Mouse (Mus musculus): ENCODE measurements at regions not wholly inside any gene's neighbourhood (a gene's known extent, or its start where the extent isn't known, plus 50 kb on each side); places are given as distances from the start of the nearest gene placed in this dataset.
"Not testable (repeated sequence)": the region's sequence is repeated elsewhere in the genome, so short reads cannot be mapped to it uniquely, and the experiment has no call there.

DNA sequence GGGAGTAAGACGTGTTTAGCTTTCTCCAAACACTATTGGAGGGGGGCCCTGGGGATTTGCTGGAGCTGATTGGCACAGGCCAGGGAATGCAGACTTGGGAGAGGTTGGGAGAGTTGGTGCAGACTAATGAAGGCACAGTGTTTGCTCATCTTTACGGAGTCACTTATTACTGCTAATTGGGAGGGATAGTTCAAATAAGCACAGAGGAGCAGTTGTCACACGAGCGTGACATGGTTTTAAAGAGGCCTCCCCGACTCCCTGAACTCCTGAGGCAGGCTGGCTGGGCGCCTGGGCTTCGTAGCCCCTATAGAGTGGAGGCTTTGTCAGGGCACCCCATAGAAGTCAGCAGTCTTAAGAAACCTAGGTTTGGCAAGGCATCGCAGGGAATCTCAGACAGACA, 145.0 kb upstream of the Kiz start:
- no peak overlapping the region for H3K4me3 ChIP-seq (ENCODE audit: low read length)
- peaks cover 4% of the 10 kb centered on the region; the same call in 1 of the 2 replicates for H3K9me3 ChIP-seq (ENCODE audit: low read length)
- WGBS: 34% methylated on average over 8 of the region's 8 CpGs
- no peak overlapping the region for H3K9ac ChIP-seq (replicated peaks; ENCODE audit: low read length)
- no peaks in the 10 kb centered on the region for H3K36me3 ChIP-seq (ENCODE audit: insufficient read depth, low read length)
- H3K4me2 ChIP-seq (replicated peaks; ENCODE audit: low read depth, low read length): no peak overlapping the region
- no peaks in the 10 kb centered on the region for H3K27me3 ChIP-seq (ENCODE audit: insufficient read depth, low read length)
- ATAC-seq (ENCODE audit: low FRiP score, low TSS enrichment): no peak
- H3K27ac ChIP-seq (ENCODE audit: low read length): no peak overlapping the region
- no peaks in the 10 kb centered on the region for H3K4me1 ChIP-seq (ENCODE audit: insufficient read depth, low read length)

GRCm38 (mm10) chr2:146721184-146721715, 134.4 kb upstream of the Kiz start:
- no peak overlapping the region for H3K4me3 ChIP-seq (ENCODE audit: low read length)
- H3K4me2 ChIP-seq (replicated peaks; ENCODE audit: low read depth, low read length): no peak overlapping the region
- ATAC-seq (ENCODE audit: low FRiP score, low TSS enrichment): no peak
- H3K9me3 ChIP-seq (ENCODE audit: low read length): no peaks in the 10 kb centered on the region
- H3K4me1 ChIP-seq (ENCODE audit: insufficient read depth, low read length): no peaks in the 10 kb centered on the region
- H3K27ac ChIP-seq (ENCODE audit: low read length): no peak overlapping the region
- H3K27me3 ChIP-seq (ENCODE audit: insufficient read depth, low read length): no peaks in the 10 kb centered on the region
- no peak overlapping the region for H3K9ac ChIP-seq (replicated peaks; ENCODE audit: low read length)
- 50% methylated on average over 10 of the region's 10 CpGs for WGBS
- no peaks in the 10 kb centered on the region for H3K36me3 ChIP-seq (ENCODE audit: insufficient read depth, low read length)

DNA sequence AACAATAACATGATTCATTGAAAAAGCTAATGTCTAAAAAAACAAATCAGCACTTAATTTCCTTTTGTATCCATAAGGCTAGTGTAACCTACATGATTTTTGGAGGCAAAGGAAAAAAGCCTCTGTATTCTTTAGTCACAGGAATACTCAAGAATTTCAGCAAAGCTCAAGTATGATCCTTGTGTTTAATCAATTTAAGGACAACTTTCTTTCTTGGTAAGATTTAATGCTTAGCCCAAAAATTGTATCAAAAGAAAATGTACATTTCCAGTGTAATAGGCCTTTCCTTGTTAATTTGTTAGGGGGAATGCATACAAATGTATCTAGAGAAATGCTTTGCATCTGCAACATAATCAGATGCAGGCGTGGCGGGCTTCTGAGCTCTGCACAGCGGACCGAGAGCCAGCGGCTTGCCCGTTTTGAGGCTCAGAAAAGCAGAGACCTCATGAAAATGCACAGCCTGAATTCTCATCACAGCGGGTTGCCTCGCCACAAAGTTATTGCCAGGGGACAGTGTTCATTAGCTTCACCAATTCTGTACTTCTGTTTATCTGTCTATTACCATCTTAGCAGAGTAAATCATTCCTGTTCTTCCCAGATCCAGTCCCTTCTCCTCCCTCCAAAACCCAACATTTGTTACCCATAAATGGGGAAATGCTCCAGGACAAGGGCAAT, 133.2 kb upstream of the Kiz start:
- WGBS: 61% methylated on average over 8 of the region's 8 CpGs
- no peak overlapping the region for H3K27ac ChIP-seq (ENCODE audit: low read length)
- no peak overlapping the region for H3K4me2 ChIP-seq (replicated peaks; ENCODE audit: low read depth, low read length)
- ATAC-seq (ENCODE audit: low FRiP score, low TSS enrichment): no peak
- no peaks in the 10 kb centered on the region for H3K36me3 ChIP-seq (ENCODE audit: insufficient read depth, low read length)
- no peak overlapping the region for H3K4me3 ChIP-seq (ENCODE audit: low read length)
- no peak overlapping the region for H3K9ac ChIP-seq (replicated peaks; ENCODE audit: low read length)
- H3K27me3 ChIP-seq (ENCODE audit: insufficient read depth, low read length): no peaks in the 10 kb centered on the region
- no peaks in the 10 kb centered on the region for H3K4me1 ChIP-seq (ENCODE audit: insufficient read depth, low read length)
- H3K9me3 ChIP-seq (ENCODE audit: low read length): no peaks in the 10 kb centered on the region

- H3K4me3 ChIP-seq (ENCODE audit: low read length): no peak overlapping the region
- no peak overlapping the region for H3K9ac ChIP-seq (replicated peaks; ENCODE audit: low read length)
- 74% methylated on average over 9 of the region's 9 CpGs for WGBS
- H3K9me3 ChIP-seq (ENCODE audit: low read length): no peaks in the 10 kb centered on the region
- no peaks in the 10 kb centered on the region for H3K27me3 ChIP-seq (ENCODE audit: insufficient read depth, low read length)
- no peak overlapping the region for H3K4me2 ChIP-seq (replicated peaks; ENCODE audit: low read depth, low read length)
- no peaks in the 10 kb centered on the region for H3K4me1 ChIP-seq (ENCODE audit: insufficient read depth, low read length)
- no peaks in the 10 kb centered on the region for H3K36me3 ChIP-seq (ENCODE audit: insufficient read depth, low read length)
- H3K27ac ChIP-seq (ENCODE audit: low read length): no peak overlapping the region
- no peak for ATAC-seq (ENCODE audit: low FRiP score, low TSS enrichment)
Measured at GRCm38 (mm10) chr2:146723172-146723571, 132.5 kb upstream of the Kiz start.

- 87% methylated on average over 4 of the region's 4 CpGs for WGBS
- Histone ChIP-seq H3K27me3 (ENCODE audit: insufficient read depth, low read length) (no peaks in the 10 kb centered on the region), H3K9ac (replicated peaks; ENCODE audit: low read length) (no peak overlapping the region), H3K4me3 (ENCODE audit: low read length) (no peak overlapping the region), H3K27ac (ENCODE audit: low read length) (no peak overlapping the region), H3K4me1 (ENCODE audit: insufficient read depth, low read length) (no peaks in the 10 kb centered on the region), H3K4me2 (replicated peaks; ENCODE audit: low read depth, low read length) (no peak overlapping the region), H3K9me3 (ENCODE audit: low read length) (no peaks in the 10 kb centered on the region), H3K36me3 (ENCODE audit: insufficient read depth, low read length) (no peaks in the 10 kb centered on the region)
- ATAC-seq (ENCODE audit: low FRiP score, low TSS enrichment): no peak
Measured at GRCm38 (mm10) chr2:146723671-146724070, 132.0 kb upstream of the Kiz start.

DNA sequence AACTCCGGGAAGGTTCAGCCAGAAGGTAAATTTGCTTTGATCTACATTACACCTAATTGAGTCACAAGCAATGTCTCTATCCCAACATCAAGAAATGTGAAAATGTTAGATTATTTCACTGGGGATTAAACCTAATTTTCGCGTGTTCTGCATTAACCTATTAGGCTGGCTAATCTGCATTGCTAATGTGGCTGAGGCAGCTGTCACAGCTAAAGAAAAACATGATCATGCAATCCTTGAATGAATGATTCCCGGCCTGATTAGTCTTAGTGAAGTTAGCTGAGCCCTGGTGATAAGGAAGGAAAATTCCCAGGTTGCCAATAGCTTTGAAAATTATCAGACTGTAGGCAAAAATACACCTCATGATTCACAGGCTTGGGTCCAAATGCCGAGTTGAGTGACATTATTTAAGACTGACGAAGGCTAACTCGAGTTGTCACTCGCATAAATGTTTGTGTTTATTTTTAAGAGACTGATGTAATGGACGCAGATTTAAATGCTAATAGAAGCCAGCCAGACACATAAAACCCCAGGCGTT, 131.5 kb upstream of the Kiz start:
- no peak overlapping the region for H3K4me2 ChIP-seq (replicated peaks; ENCODE audit: low read depth, low read length)
- no peaks in the 10 kb centered on the region for H3K36me3 ChIP-seq (ENCODE audit: insufficient read depth, low read length)
- H3K9me3 ChIP-seq (ENCODE audit: low read length): no peaks in the 10 kb centered on the region
- no peak for ATAC-seq (ENCODE audit: low FRiP score, low TSS enrichment)
- H3K4me3 ChIP-seq (ENCODE audit: low read length): no peak overlapping the region
- H3K9ac ChIP-seq (replicated peaks; ENCODE audit: low read length): no peak overlapping the region
- no peak overlapping the region for H3K27ac ChIP-seq (ENCODE audit: low read length)
- no peaks in the 10 kb centered on the region for H3K4me1 ChIP-seq (ENCODE audit: insufficient read depth, low read length)
- no peaks in the 10 kb centered on the region for H3K27me3 ChIP-seq (ENCODE audit: insufficient read depth, low read length)
- WGBS: 70% methylated on average over 10 of the region's 10 CpGs

- H3K4me3 ChIP-seq (ENCODE audit: low read length): no peak overlapping the region
- no peak for ATAC-seq (ENCODE audit: low FRiP score, low TSS enrichment)
- H3K36me3 ChIP-seq (ENCODE audit: insufficient read depth, low read length): no peaks in the 10 kb centered on the region
- 81% methylated on average over 9 of the region's 9 CpGs for WGBS
- no peak overlapping the region for H3K4me2 ChIP-seq (replicated peaks; ENCODE audit: low read depth, low read length)
- H3K9me3 ChIP-seq (ENCODE audit: low read length): no peaks in the 10 kb centered on the region
- H3K27me3 ChIP-seq (ENCODE audit: insufficient read depth, low read length): no peaks in the 10 kb centered on the region
- H3K9ac ChIP-seq (replicated peaks; ENCODE audit: low read length): no peak overlapping the region
- H3K27ac ChIP-seq (ENCODE audit: low read length): no peak overlapping the region
- no peaks in the 10 kb centered on the region for H3K4me1 ChIP-seq (ENCODE audit: insufficient read depth, low read length)
Measured at GRCm38 (mm10) chr2:146724924-146725555, 130.6 kb upstream of the Kiz start.

- H3K36me3 ChIP-seq (ENCODE audit: insufficient read depth, low read length): no peaks in the 10 kb centered on the region
- no peak overlapping the region for H3K4me2 ChIP-seq (replicated peaks; ENCODE audit: low read depth, low read length)
- no peak overlapping the region for H3K4me3 ChIP-seq (ENCODE audit: low read length)
- ATAC-seq (ENCODE audit: low FRiP score, low TSS enrichment): no peak
- H3K4me1 ChIP-seq (ENCODE audit: insufficient read depth, low read length): no peaks in the 10 kb centered on the region
- no peaks in the 10 kb centered on the region for H3K27me3 ChIP-seq (ENCODE audit: insufficient read depth, low read length)
- no peak overlapping the region for H3K9ac ChIP-seq (replicated peaks; ENCODE audit: low read length)
- H3K9me3 ChIP-seq (ENCODE audit: low read length): no peaks in the 10 kb centered on the region
- no peak overlapping the region for H3K27ac ChIP-seq (ENCODE audit: low read length)
Measured at GRCm38 (mm10) chr2:146728693-146729092, 127.0 kb upstream of the Kiz start.

GRCm38 (mm10) chr2:146731081-146731480, 124.6 kb upstream of the Kiz start:
- Histone ChIP-seq H3K9ac (replicated peaks; ENCODE audit: low read length) (no peak overlapping the region), H3K27ac (ENCODE audit: low read length) (no peak overlapping the region), H3K4me2 (replicated peaks; ENCODE audit: low read depth, low read length) (no peak overlapping the region), H3K27me3 (ENCODE audit: insufficient read depth, low read length) (no peaks in the 10 kb centered on the region), H3K4me3 (ENCODE audit: low read length) (no peak overlapping the region), H3K9me3 (ENCODE audit: low read length) (no peaks in the 10 kb centered on the region), H3K36me3 (ENCODE audit: insufficient read depth, low read length) (no peaks in the 10 kb centered on the region), H3K4me1 (ENCODE audit: insufficient read depth, low read length) (no peaks in the 10 kb centered on the region)
- WGBS: 91% methylated on average over 3 of the region's 3 CpGs
- no peak for ATAC-seq (ENCODE audit: low FRiP score, low TSS enrichment)

GRCm38 (mm10) chr2:146732891-146733290, 122.8 kb upstream of the Kiz start:
- not testable (repeated sequence) for H3K4me2 ChIP-seq (replicated peaks; ENCODE audit: low read depth, low read length); H3K9me3 ChIP-seq (ENCODE audit: low read length); H3K9ac ChIP-seq (replicated peaks; ENCODE audit: low read length); ATAC-seq (ENCODE audit: low FRiP score, low TSS enrichment); H3K36me3 ChIP-seq (ENCODE audit: insufficient read depth, low read length); H3K27ac ChIP-seq (ENCODE audit: low read length); H3K4me1 ChIP-seq (ENCODE audit: insufficient read depth, low read length); H3K27me3 ChIP-seq (ENCODE audit: insufficient read depth, low read length); H3K4me3 ChIP-seq (ENCODE audit: low read length)
- WGBS: 85% methylated on average over 2 of the region's 2 CpGs

All from kidney, embryonic 16.5 days (tissue).